Mouse (Mus musculus): ENCODE results near the gene Neb.
A peak's percentile ranks its signal among the peaks of the same experiment; 100 is the strongest.

Neb gene

GRCm38 (mm10) chr2:52372480-52372879, 5.8 kb downstream of the Neb start:
- DNase-seq: no peak

- DNase-seq: no peak
Measured at GRCm38 (mm10) chr2:52372080-52372479, 6.2 kb downstream of the Neb start.

GRCm38 (mm10) chr2:52371066-52371465, 7.2 kb downstream of the Neb start:
- DNase-seq: peak; percentile 61

GRCm38 (mm10) chr2:52369622-52370021, 8.7 kb downstream of the Neb start:
- no peak for DNase-seq

GRCm38 (mm10) chr2:52367665-52368064, 10.6 kb downstream of the Neb start:
- no peak for DNase-seq

- DNase-seq: no peak
Measured at GRCm38 (mm10) chr2:52367248-52367647, 11.0 kb downstream of the Neb start.

- DNase-seq: no peak
Measured at GRCm38 (mm10) chr2:52361086-52361485, 17.2 kb downstream of the Neb start.

- no peak for DNase-seq
Measured at GRCm38 (mm10) chr2:52359722-52360121, 18.6 kb downstream of the Neb start.

- DNase-seq: no peak
Measured at GRCm38 (mm10) chr2:52358156-52358555, 20.1 kb downstream of the Neb start.

- DNase-seq: no peak
Measured at GRCm38 (mm10) chr2:52351029-52351428, 27.2 kb downstream of the Neb start.

GRCm38 (mm10) chr2:52340990-52341389, 37.3 kb downstream of the Neb start:
- no peak for DNase-seq

GRCm38 (mm10) chr2:52335556-52335955, 42.7 kb downstream of the Neb start:
- DNase-seq: no peak

GRCm38 (mm10) chr2:52335087-52335486, 43.2 kb downstream of the Neb start:
- DNase-seq: no peak

- DNase-seq: no peak
Measured at GRCm38 (mm10) chr2:52333535-52333934, 44.7 kb downstream of the Neb start.

- DNase-seq: no peak
Measured at GRCm38 (mm10) chr2:52331761-52332160, 46.5 kb downstream of the Neb start.

- no peak for DNase-seq
Measured at GRCm38 (mm10) chr2:52327244-52327815, 50.9 kb downstream of the Neb start.

GRCm38 (mm10) chr2:52321866-52322265, 56.4 kb downstream of the Neb start:
- DNase-seq: no peak

- no peak for DNase-seq
Measured at GRCm38 (mm10) chr2:52320175-52320574, 58.1 kb downstream of the Neb start.

GRCm38 (mm10) chr2:52319020-52319567, 59.2 kb downstream of the Neb start:
- DNase-seq: no peak

- DNase-seq: no peak
Measured at GRCm38 (mm10) chr2:52317471-52317870, 60.8 kb downstream of the Neb start.

- no peak for DNase-seq
Measured at GRCm38 (mm10) chr2:52315737-52316136, 62.5 kb downstream of the Neb start.

- no peak for DNase-seq
Measured at GRCm38 (mm10) chr2:52314922-52315730, 63.1 kb downstream of the Neb start.

GRCm38 (mm10) chr2:52310757-52311156, 67.5 kb downstream of the Neb start:
- DNase-seq: no peak

GRCm38 (mm10) chr2:52306635-52307034, 71.6 kb downstream of the Neb start:
- no peak for DNase-seq

Measured in cerebellum, adult 8-10 months (tissue).